Mouse (Mus musculus) c-Kit-positive CD71-positive TER-119-positive erythroid progenitor cells, embryonic 14.5 days (primary cell): ENCODE results near the gene Myd88.
"Not testable (repeated sequence)": the region's sequence is repeated elsewhere in the genome, so short reads cannot be mapped to it uniquely, and the experiment has no call there.

Source experiments
- DNase-seq: peaks from one replicate; pipeline ENCODE4 v3.0.0-alpha.2; 2013; ENCODE audit warnings: low spot score

Gene Myd88

DNA sequence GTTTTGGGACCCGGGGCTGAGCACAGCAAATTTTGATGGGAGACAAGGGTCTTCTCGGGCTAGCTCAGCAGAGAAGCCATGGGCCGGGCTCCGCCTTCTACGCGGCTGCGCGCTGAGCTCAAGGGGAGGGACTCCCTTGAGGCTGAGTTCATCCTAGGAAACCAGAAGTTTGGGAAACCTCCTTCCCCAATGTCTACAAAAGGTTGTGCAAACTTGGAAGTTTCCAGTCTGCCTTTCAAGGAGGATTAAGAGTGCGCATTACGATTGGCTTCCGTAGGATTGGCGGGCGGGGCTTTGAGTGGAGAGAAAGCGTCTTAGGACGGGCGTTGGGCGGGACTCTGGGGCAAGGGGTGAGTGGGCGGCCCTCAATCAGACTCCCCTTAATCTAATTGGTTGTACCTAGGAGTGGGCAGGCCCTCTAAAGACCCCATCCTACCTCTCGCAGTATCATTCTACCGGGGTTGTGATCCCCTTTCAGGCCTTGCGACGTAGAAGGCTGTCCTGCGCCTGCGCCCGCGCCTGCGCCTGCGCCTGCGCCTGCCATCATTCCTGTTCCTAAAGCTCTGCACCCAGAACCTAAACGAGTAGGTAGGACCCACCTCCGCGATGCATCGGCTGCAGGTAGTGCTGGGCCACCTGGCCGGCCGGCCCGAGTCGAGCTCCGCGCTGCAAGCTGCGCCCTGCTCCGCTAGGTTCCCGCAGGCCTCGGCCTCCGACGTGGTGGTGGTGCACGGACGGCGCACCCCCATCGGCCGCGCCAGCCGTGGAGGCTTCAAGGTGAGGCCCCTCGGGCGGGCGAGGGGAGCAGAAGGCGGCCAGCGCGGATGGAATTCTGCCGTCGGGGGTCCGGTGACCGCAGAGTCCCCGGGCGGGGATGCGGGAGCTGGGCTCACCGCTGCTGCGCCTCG, at the start of gene Myd88:
TSS of gene Myd88 (minus strand) at position 503 of the 908 bp plus-strand sequence.
- peak; percentile 87 for DNase-seq

DNA sequence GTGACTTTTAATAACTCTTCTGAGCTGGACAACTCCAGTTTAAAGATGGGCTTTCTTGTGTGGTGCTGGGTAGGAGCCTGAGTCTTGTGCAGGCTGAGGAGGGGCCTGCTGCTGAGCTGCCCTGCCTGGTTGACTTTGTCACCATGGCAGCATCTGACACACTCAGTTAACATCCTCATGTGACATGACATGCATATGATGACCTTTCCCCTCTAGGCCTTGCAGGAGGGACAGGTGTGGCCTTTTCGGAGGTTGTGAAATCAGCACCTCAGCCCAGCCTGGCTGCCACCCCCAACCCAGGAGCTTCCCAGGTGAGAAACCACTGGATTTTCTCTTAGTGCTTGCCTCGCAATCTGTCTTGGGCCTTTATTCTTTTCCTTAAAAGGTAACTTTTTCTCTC, 49.0 kb upstream of the Myd88 start:
- no peak for DNase-seq

DNA sequence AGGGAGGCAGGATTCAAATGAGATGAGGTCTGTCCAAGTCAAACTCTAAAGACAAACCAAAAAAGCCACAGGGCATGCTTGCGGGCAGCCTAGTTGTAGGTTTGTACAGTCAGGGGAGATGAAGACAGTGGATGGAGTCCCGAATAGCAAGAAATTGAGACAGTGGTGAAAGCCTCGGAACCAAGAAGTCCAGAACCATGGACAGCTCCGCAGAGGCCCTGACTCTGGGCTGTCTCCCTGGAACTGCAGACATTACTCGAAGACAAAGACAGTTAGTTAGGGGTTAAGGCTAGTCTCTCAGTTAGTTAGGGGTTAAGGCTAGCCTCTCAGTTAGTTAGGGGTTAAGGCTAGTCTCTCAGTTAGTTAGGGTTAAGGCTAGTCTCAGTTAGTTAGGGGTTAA, 47.7 kb upstream of the Myd88 start:
- no peak for DNase-seq

DNA sequence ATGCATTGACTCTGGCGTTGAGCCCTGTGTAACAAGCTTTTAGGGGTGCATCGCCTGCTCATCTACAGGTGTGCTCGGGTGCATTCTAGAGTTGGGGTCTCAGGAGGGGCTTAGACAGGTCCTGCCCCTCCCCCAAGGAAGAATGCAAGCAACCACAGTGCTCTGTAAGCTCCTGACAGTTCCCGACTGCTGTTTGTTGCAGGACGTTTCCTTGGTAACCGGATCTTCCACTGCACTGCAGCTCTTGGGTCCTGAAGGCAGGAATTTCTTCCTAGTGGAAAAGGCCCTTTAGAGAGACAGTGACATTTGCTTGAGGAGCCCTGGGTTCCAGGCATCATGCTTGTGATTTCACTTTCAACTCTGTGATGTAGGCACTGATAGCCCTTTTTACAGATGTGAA, 41.4 kb upstream of the Myd88 start:
- DNase-seq: no peak

DNA sequence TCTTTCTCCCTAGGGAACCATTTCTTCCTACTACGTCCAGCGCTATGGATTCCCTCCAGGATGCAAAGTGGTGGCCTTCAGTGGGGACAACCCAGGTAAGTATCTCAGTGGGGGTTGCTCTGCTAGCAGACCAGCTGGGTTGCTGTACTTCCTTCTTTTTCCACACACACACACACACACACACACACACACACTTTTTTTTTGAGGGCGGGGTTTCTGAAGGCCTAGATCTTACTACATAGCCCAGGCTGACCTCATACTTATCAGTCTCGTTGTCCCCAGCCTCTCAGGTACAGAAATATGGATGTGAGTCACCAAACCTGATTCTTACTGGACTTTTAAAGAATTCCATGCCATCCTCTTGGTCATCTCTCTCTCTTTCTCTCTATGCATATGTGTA, 37.0 kb upstream of the Myd88 start:
- DNase-seq: no peak

DNA sequence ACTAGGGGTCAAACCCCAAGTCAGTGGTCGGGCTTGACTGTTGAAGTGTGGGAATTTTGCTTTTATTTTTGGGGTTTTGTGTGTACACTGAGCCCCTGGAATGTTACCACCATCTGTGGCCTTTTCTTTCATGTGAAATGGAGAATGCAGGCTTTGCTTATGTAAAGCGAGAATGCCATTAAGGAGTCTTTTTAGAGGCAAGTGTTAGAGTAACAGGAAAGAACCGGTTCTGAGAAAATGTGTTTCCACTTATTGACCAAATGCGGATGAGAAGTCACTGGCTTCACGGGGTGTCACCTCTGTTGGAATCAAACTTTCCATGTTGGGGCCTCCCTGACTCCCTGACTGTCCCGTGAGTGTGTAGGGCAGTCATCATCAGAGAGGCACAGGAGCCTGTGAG, 34.3 kb upstream of the Myd88 start:
- DNase-seq: no peak

DNA sequence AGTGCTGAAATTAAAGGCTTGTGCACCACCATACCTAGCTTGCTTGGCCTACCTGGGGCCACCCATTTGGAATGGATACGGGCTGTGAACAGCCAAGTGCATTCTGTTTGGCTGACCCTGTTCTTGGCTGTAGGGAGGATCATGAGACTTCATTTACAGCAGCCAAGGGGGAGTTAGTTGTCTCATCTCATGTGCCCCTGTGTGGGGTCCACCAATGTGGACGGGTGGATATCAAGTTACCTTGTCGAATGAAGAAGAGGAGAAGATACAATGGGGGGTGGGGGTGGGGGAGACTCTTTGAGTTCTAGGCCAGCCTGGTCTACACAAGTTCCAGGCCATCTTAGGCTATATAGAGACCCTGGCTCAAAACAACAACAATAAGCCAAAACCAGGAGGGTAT, 33.8 kb upstream of the Myd88 start:
- DNase-seq: no peak

DNA sequence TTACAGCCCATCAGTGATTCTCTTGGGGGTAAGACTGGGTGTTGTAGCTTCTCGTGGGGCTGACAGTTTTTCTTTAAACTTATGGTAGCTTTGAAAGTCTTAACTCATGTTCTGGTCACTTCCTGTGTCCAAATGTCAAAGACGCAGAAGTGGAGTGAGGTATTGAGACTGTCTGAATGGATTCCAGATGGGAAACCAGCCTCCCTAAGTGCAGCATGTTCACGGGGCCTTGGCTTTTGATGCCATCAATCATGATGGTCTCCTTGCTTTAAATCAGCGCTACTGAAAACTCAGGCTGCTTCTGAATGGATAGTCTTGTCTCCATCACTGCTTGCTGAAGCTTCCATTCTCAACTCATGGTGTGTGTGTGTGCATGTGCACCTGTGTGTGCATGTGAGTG, 30.0 kb upstream of the Myd88 start:
- DNase-seq: no peak

DNA sequence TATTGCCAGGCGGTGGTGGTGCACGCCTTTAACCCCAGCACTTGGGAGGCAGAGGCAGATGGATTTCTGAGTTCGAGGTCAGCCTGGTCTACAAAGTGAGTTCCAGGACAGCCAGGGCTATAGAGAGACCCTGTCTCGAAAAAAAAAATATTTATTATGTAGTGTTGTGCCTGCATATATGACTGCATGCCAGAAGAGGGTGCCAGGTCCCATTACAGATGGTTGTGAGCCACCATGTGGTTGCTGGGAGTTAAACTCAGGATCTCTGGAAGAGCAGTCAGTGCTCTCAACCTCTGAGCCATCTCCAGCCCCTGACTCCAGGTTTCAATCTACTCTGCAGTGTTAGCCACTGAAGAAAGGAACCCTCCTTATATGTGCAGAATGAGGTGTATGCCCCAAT, 29.6 kb upstream of the Myd88 start:
- not testable (repeated sequence) for DNase-seq

DNA sequence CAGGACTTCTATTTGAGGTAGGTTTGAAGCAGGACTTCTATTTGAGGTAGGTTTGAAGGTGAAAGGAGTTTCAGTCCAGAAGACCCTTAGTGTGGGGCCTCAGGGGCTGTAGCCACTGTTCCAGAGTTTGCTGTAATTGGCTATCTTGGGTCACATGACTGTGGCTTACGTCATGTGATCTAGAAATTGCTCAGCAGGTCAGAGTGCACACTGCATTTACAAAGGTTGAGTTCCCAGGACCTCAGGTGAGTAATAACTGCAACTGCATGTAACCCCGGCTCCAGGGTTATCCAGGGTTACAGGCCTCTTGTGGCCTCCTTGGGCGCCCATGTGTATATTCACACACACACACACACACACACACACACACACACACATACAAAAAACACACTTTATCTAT, 27.2 kb upstream of the Myd88 start:
- DNase-seq: no peak

DNA sequence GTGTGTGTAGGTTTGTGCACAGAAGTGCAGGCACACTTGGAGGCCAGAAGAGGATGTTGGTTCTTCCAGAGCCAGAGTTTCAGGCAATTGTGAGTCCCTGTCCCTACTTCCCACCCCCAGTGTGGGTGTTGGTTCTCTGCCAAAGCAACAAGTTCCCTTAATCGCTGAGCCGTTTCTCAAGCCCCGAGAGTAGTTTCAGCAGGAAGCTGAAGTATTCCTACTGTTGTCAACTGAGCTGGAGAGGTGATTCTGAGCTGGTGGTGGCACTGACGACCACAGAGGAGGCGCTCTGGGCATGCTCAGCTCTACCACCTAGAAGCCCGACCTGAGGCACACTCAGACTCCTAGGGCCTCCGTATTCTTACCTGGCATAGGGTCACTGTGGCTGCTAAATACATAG, 24.1 kb upstream of the Myd88 start, which contains the start of gene Slc22a14:
TSS of gene Slc22a14 (minus strand) at position 270 of the 400 bp plus-strand sequence.
- no peak for DNase-seq

DNA sequence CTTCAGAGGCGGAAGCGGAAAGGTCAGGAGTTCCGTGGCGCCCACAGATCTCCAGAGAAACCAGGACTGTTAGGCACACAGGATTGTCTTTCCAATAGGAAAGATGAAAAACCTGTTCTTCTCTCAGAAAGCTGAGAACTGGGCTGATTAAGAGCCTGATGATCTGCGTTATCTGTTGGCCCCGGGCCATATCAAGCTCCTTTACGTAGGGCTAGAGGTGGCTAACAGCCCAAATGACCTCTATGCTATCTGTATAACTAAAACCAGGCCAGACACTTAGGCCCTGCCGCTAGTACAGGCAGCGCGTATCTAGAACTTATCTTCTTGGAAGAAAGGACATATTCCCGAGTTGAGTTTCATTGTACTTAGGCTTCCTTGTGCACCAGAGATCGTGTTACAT, 22.0 kb upstream of the Myd88 start:
- DNase-seq: no peak

DNA sequence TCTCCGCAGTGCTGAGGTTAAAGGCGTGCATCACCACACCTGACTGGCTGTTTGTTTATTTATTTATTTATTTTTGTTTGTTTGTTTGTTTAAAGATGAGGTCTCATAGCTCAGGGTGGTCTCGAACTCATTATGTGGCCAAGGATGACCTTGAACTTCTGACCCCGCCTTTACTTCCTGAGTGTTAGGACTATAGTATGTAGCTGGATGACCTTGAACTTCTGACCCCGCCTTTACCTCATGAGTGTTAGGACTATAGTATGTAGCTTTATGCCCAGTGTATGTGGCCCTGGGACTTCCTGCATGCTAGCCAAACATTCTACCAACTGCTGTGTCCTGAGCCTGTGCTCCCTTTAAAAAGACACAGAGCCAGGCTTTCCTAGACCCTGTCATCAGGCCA, 20.2 kb upstream of the Myd88 start:
- DNase-seq: no peak

DNA sequence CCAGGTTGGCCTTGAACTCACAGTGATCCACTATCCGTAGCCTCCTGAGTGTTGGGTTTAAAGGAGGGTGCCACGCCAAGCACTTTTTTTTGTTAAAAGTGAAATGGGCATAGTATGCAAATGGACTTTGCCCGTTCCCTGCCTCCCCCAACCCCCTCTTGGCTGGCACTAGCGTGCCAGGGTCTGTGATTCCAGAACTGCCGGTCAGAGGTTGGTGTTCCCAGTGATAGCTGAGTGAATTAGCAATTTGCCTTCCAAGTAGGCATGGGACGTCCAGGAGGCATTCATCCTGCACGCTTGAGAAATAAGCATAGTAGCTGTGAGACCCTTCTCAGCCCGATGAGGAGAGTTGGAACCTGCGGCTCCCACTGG, 16.8 kb upstream of the Myd88 start:
- no peak for DNase-seq

DNA sequence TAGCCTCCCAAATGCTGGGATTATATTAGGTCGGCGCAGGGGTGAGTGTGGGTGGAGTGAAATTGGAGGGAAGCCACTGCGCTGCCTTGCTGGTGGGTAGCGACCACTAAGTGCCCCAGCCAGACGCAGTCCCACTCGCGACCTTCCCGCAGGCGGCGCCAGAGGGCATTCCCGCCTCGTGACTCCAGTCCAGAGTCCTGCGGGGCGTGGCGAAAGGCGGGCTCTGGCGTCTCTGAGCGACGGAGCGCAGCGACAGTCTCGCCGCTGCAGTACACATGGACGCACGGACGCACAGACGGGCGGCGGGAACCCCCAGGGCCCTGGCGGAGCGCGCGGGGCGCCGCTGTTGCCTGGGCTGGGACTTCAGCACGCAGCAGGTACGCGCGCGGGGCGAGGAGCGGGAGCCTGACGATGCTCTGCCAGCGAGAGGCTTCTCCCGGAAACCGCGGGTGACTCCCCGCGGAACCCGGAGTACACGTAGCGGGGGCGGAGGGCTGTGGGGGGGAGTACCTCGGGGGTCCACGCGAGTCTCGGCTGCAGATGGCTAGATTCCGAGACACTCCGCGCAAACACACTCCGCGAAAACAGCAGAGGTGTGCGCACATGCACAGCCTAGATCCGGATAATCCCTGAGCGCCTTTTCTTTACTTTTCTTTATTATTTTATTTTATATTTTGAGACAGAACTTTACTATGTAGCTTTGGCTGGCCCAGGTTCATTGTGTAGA, 16.3 kb upstream of the Myd88 start, which contains the start of gene Xylb:
TSS of gene Xylb (plus strand) at position 51 of the 727 bp plus-strand sequence.
- peak; percentile 80 for DNase-seq

DNA sequence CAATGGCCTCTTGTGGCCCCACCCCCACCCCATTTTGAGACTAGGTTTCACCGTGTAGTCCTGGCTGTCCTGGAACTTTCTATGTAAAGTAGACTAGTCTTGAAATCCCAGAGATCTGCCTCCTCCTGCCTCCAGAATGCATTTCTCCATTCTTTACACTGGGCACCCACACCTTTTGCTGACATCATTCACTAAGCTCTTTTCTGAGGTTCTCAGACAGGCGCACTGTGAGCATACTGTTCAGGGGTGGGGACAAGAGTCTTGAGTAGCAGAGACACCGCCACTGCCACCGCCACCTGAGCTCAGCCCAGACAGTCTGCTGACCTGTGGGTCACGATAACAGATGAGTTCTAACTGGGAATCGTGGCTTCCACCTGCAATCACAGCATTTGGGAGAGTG, 14.7 kb upstream of the Myd88 start:
- DNase-seq: no peak

DNA sequence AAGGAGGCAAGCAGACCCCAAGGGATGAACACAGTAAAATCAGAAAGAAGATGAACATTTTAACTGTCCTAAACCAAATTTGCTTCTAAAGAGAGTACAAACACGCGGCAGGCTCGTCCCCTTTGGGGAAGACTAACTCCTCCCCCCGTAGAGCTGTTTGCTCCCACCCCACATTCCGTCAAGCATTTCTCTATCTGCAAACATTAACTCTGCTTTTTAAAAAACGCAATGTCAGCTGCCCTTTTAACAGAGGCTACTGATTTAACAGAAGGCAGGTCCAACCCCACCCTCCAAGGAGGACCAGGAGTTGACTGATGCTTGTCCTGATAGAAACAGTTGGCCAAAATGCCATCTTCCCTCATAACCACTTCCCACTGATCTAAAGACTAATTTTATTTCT, 12.7 kb upstream of the Myd88 start:
- no peak for DNase-seq

DNA sequence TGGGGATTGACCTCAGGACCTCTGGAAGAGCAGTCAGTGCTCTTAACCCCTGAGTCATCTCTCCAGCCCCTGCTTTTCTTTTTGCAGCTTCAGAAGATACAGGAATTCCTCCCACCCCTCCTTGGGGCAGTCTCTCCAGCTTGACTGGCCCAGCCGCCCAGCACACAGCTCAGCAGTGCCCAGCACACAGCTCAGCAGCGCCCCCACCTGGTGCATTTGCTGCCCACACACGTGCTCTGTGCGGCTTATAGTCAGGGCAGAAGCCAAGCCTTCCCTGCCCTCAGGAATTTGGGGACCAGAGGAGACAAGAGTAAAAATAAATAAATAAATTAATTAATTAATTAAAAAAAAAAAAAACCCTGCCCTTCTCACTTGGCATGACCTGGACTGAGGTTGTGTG, 10.8 kb upstream of the Myd88 start:
- DNase-seq: peak; percentile 69

DNA sequence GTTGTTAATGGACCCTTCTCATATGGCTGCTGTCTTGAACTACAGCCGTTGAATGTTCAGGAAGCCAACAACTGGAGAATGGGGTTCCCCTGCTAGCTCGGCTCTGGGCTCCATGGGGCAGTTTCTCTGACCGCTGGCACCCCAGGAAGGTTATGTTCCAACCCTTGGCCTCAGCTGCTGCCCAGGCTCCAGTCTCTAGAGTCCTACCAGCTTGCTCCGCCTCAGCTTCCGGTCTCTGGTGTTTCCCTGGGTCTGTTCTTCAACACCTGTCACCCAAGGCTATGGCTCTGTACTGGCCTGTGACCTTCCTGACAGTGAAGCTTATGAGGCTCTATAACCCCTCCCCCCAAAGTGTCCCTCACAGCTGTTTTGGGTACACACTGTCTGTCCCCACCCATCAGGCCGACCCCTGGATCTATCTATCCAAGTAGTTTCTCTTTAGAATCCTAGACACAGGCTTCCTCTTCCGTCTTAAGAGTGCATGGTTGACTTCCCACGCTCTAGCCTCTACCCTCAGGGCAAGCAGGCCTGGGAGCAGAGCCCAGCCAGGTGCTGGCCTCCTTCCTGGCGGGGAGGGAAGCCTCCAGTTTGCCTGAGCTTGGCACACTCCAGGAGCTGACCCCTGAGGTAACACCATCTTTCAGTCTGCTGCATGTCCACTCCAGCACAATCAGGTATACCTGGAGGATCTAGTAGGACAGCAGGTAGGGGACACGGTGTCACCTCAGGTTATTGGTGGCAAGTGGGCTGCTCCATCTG, 9.9 kb upstream of the Myd88 start:
- DNase-seq: no peak

DNA sequence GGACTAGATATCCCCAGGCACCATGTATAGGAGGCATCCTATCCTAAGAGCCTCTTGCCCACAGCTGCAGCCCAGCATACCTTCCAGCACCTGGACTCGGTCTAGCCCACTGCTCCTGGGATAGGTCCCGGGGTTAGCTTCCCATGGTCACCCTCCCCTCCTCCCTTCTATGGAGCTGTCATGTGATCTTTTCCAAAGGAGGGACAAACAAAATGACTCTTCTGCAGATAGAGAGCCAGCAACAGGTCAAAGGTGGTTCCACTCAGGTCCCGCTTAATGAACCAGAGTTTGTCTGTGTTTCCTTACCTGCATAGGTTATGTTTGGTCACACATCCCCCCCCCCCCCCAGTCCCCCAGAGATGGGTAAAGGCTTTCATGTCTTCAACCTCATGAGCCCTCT, 9.3 kb upstream of the Myd88 start:
- DNase-seq: no peak

DNA sequence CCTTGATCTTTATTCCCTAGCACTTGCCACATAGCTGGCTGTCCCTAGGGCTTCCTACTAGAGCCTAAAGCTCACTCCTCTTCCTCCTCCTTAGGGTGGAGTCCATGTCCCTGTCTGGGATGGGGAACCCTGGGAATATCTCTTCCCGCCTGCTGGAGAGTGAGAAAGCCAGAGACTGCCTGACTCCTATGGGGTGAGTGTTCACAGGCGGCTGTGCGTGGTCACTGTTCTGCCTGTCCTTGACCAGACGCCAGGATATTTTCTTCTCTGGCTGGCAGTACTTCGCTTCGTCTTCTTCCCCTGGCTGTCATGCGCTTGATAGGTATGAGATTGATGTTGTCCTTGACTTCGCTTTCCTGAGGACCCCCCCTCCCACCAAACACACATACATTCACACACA, 5.2 kb upstream of the Myd88 start:
- no peak for DNase-seq

DNA sequence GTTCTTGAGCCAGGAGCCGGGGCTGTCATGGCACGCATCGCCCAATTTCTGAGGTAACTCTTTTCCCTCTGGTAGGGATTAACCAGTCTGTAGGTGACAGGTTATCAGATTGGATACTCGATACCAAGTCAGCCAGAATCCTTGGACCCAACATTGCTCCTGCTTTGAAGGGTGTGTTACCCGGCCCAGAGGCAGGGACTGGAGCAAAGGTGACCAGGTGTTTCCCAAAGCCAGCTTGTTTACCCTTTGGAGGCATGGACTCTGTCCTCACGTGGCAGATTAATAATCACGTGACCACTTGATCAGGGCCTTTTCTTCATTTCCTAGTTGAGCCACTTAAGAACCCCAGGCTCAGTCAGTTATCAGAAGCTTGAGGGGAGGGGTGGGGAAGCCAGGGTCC, 1.5 kb upstream of the Myd88 start:
- no peak for DNase-seq

DNA sequence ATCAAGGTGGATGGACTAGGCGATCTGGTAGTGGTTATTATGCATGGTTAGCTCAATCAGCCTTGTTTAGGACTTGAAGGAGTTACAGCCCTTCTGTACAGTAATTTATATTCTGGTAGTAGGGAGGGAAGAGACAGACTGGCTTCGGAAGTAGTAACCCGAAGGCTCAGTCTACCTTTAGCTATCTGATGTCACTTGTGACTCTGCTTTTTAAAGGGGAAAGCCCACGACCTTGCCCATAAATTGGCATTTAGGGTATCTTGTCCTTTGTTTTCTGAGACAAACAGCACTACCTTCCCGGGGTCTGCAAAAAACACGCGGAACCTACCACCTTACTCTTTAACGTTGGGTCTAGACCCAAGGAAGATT, 1.0 kb downstream of the Myd88 start:
- no peak for DNase-seq
